Mouse (Mus musculus) midbrain, embryonic 13.5 days (tissue): Measurements from ENCODE around the gene Ptprf. TPM values are rescaled to one million over a fixed set of nuclear protein-coding genes. Genes with fewer than 3 reads are reported as not detected.

ENCODE experiments used
- ATAC-seq: fragments of 200-750 bp; cut with Nextera tagmentation; 2 replicates; pipeline ENCODE4 v1.8.0; 2017; ENCODE audit warnings: mild to moderate bottlenecking, moderate TSS enrichment, moderate library complexity
- H3K27ac ChIP-seq: fragments of 300-500 bp; sonication (generic); 2 replicates; pipeline ENCODE4 v1.5.1; 2015; ENCODE audit warnings: inconsistent platforms, mild to moderate bottlenecking, moderate library complexity
- H3K27me3 ChIP-seq: fragments of 300-500 bp; sonication (generic); 2 replicates; pipeline ENCODE4 v1.6.1; 2015; ENCODE audit warnings: mild to moderate bottlenecking, inconsistent platforms
- H3K36me3 ChIP-seq: fragments of 300-500 bp; sonication (generic); 2 replicates; pipeline ENCODE4 v1.6.1; 2015; ENCODE audit warnings: mild to moderate bottlenecking, inconsistent platforms
- H3K4me1 ChIP-seq: fragments of 300-500 bp; sonication (generic); replicated peaks from 2 replicates; pipeline ENCODE4 v1.6.1; 2015; ENCODE audit warnings: inconsistent platforms
- H3K4me2 ChIP-seq: fragments of 300-500 bp; sonication (generic); replicated peaks from 2 replicates; pipeline ENCODE4 v1.6.1; 2015; ENCODE audit warnings: moderate library complexity, mild to moderate bottlenecking, inconsistent platforms
- H3K4me3 ChIP-seq: fragments of 300-500 bp; sonication (generic); replicated peaks from 2 replicates; pipeline ENCODE4 v1.5.1; 2015; ENCODE audit warnings: mild to moderate bottlenecking, inconsistent platforms
- H3K9ac ChIP-seq: fragments of 300-500 bp; sonication (generic); replicated peaks from 2 replicates; pipeline ENCODE4 v1.6.1; 2015; ENCODE audit warnings: mild to moderate bottlenecking, inconsistent platforms
- H3K9me3 ChIP-seq: fragments of 300-500 bp; sonication (generic); 2 replicates; pipeline ENCODE4 v1.6.1; 2016; ENCODE audit warnings: mild to moderate bottlenecking, inconsistent platforms
- WGBS: fragments of 180-500 bp; shearing (Covaris S2); methylation state at CpG from one replicate; pipeline ENCODE4 v1.1.7; 2015; 5-methylcytosine and 5-hydroxymethylcytosine counted together
- polyA plus RNA-seq: library from polyadenylated mRNA; unstranded; fragments of >200 nt; fragmentation: Nextera tagmentation; extraction: Ambion mirVana; gene quantifications from 2 replicates; pipeline ENCODE4 v1.2.1, GENCODE M21; 2015

Ptprf gene
- polyA plus RNA-seq = 80.3 and 91.8 TPM in 2 replicates

- Histone ChIP-seq H3K4me1 (peaks cover 49% of the 10 kb centered on the region), H3K4me2 (peak within 1 kb of the TSS; percentile 92), H3K36me3 (0 out of 2 replicates have a peak, but pooled peaks cover 8% of the 10 kb centered on the region), H3K9me3 (no peaks in the 10 kb centered on the region), H3K4me3 (peak within 1 kb of the TSS; percentile 68), H3K27me3 (0 out of 2 replicates have a peak, but pooled peaks cover 4% of the 10 kb centered on the region), H3K9ac (peak within 1 kb of the TSS; percentile 89), H3K27ac (peak within 1 kb of the TSS; percentile 87)
- WGBS = 3% methylated on average over 21 of the region's 50 CpGs
- ATAC-seq = peak; percentile 65
Measured at GRCm38 (mm10) chr4:118291231-118291630, at the start of gene Ptprf. Ptprf (minus strand) TSS chr4:118291405.

- 15% methylated on average over 7 of the region's 7 CpGs for WGBS
- ATAC-seq = no peak
- Histone ChIP-seq H3K4me2 (no peak overlapping the region), H3K36me3 (no peaks in the 10 kb centered on the region), H3K4me1 (no peaks in the 10 kb centered on the region), H3K4me3 (no peak overlapping the region), H3K27ac (no peak overlapping the region), H3K27me3 (no peaks in the 10 kb centered on the region), H3K9me3 (no peaks in the 10 kb centered on the region), H3K9ac (no peak overlapping the region)
Measured at GRCm38 (mm10) chr4:118336658-118337057, 45.5 kb upstream of the Ptprf start.

- Histone ChIP-seq H3K9ac (no peak overlapping the region), H3K36me3 (no peaks in the 10 kb centered on the region), H3K27ac (no peak overlapping the region), H3K27me3 (no peaks in the 10 kb centered on the region), H3K4me3 (no peak overlapping the region), H3K4me2 (no peak overlapping the region), H3K9me3 (no peaks in the 10 kb centered on the region), H3K4me1 (no peaks in the 10 kb centered on the region)
- WGBS = 76% methylated on average over 4 of the region's 4 CpGs
- no peak for ATAC-seq
Measured at GRCm38 (mm10) chr4:118335991-118336390, 44.8 kb upstream of the Ptprf start.

- ATAC-seq = no peak
- H3K36me3 ChIP-seq = no peaks in the 10 kb centered on the region
- no peak overlapping the region for H3K9ac ChIP-seq
- no peak overlapping the region for H3K27ac ChIP-seq
- no peak overlapping the region for H3K4me2 ChIP-seq
- 74% methylated on average over 4 of the region's 4 CpGs for WGBS
- no peaks in the 10 kb centered on the region for H3K27me3 ChIP-seq
- no peaks in the 10 kb centered on the region for H3K4me1 ChIP-seq
- H3K9me3 ChIP-seq = no peaks in the 10 kb centered on the region
- H3K4me3 ChIP-seq = no peak overlapping the region
Measured at GRCm38 (mm10) chr4:118331777-118332176, 40.6 kb upstream of the Ptprf start.

GRCm38 (mm10) chr4:118326476-118326875, 35.3 kb upstream of the Ptprf start:
- no peak for ATAC-seq
- 81% methylated on average over 7 of the region's 7 CpGs for WGBS
- Histone ChIP-seq H3K36me3 (no peaks in the 10 kb centered on the region), H3K9ac (no peak overlapping the region), H3K27me3 (no peaks in the 10 kb centered on the region), H3K4me1 (no peaks in the 10 kb centered on the region), H3K9me3 (no peaks in the 10 kb centered on the region), H3K4me2 (no peak overlapping the region), H3K27ac (no peak overlapping the region), H3K4me3 (no peak overlapping the region)

GRCm38 (mm10) chr4:118320636-118321035, 29.4 kb upstream of the Ptprf start:
- H3K9me3 ChIP-seq = no peaks in the 10 kb centered on the region
- no peaks in the 10 kb centered on the region for H3K27me3 ChIP-seq
- H3K36me3 ChIP-seq = no peaks in the 10 kb centered on the region
- H3K4me2 ChIP-seq = no peak overlapping the region
- no peak overlapping the region for H3K27ac ChIP-seq
- 85% methylated on average over 2 of the region's 2 CpGs for WGBS
- ATAC-seq = no peak
- peaks cover 9% of the 10 kb centered on the region for H3K4me1 ChIP-seq
- no peak overlapping the region for H3K9ac ChIP-seq
- H3K4me3 ChIP-seq = no peak overlapping the region

GRCm38 (mm10) chr4:118319706-118320344, 28.6 kb upstream of the Ptprf start:
- WGBS = 37% methylated on average over 8 of the region's 8 CpGs
- no peaks in the 10 kb centered on the region for H3K36me3 ChIP-seq
- peaks cover 9% of the 10 kb centered on the region for H3K4me1 ChIP-seq
- H3K4me2 ChIP-seq = peak overlapping the region; percentile 32
- H3K4me3 ChIP-seq = no peak overlapping the region
- H3K9me3 ChIP-seq = no peaks in the 10 kb centered on the region
- ATAC-seq = no peak
- H3K9ac ChIP-seq = no peak overlapping the region
- no peak overlapping the region for H3K27ac ChIP-seq
- no peaks in the 10 kb centered on the region for H3K27me3 ChIP-seq

- ATAC-seq = no peak
- WGBS = 84% methylated on average over 4 of the region's 4 CpGs
Measured at GRCm38 (mm10) chr4:118316662-118317061, 25.5 kb upstream of the Ptprf start.

GRCm38 (mm10) chr4:118315286-118315685, 24.1 kb upstream of the Ptprf start:
- Histone ChIP-seq H3K27me3 (no peaks in the 10 kb centered on the region), H3K9me3 (no peaks in the 10 kb centered on the region), H3K4me1 (peaks cover 9% of the 10 kb centered on the region), H3K9ac (no peak overlapping the region), H3K36me3 (no peaks in the 10 kb centered on the region), H3K4me2 (no peak overlapping the region), H3K4me3 (no peak overlapping the region), H3K27ac (no peak overlapping the region)
- 57% methylated on average over 8 of the region's 8 CpGs for WGBS
- ATAC-seq = no peak

More at GRCm38 (mm10) chr4:118316662-118317061, 25.5 kb upstream of the Ptprf start:
- Histone ChIP-seq H3K9me3 (no peaks in the 10 kb centered on the region), H3K36me3 (no peaks in the 10 kb centered on the region), H3K4me1 (peaks cover 9% of the 10 kb centered on the region), H3K9ac (no peak overlapping the region), H3K4me2 (no peak overlapping the region), H3K4me3 (no peak overlapping the region), H3K27ac (no peak overlapping the region), H3K27me3 (no peaks in the 10 kb centered on the region)

GRCm38 (mm10) chr4:118310461-118310860, 19.3 kb upstream of the Ptprf start:
- WGBS = 88% methylated on average over 1 of the region's 1 CpGs
- no peaks in the 10 kb centered on the region for H3K27me3 ChIP-seq
- H3K9me3 ChIP-seq = no peaks in the 10 kb centered on the region

GRCm38 (mm10) chr4:118307533-118308263, 16.5 kb upstream of the Ptprf start:
- Histone ChIP-seq H3K4me2 (no peak overlapping the region), H3K9me3 (no peaks in the 10 kb centered on the region), H3K27ac (no peak overlapping the region), H3K4me3 (no peak overlapping the region), H3K4me1 (no peaks in the 10 kb centered on the region), H3K9ac (no peak overlapping the region), H3K27me3 (no peaks in the 10 kb centered on the region), H3K36me3 (no peaks in the 10 kb centered on the region)
- ATAC-seq = no peak
- 93% methylated on average over 13 of the region's 13 CpGs for WGBS

More at GRCm38 (mm10) chr4:118310461-118310860, 19.3 kb upstream of the Ptprf start:
- H3K4me3 ChIP-seq = no peak overlapping the region
- no peak overlapping the region for H3K4me2 ChIP-seq
- ATAC-seq = no peak
- H3K27ac ChIP-seq = no peak overlapping the region
- no peaks in the 10 kb centered on the region for H3K4me1 ChIP-seq
- H3K9ac ChIP-seq = no peak overlapping the region
- H3K36me3 ChIP-seq = no peaks in the 10 kb centered on the region

- H3K9me3 ChIP-seq = no peaks in the 10 kb centered on the region
- H3K36me3 ChIP-seq = no peaks in the 10 kb centered on the region
- no peak for ATAC-seq
- H3K4me3 ChIP-seq = no peak overlapping the region
- H3K27me3 ChIP-seq = no peaks in the 10 kb centered on the region
- no peaks in the 10 kb centered on the region for H3K4me1 ChIP-seq
- 87% methylated on average over 21 of the region's 21 CpGs for WGBS
- H3K9ac ChIP-seq = no peak overlapping the region
- H3K4me2 ChIP-seq = no peak overlapping the region
- no peak overlapping the region for H3K27ac ChIP-seq
Measured at GRCm38 (mm10) chr4:118306113-118306696, 15.0 kb upstream of the Ptprf start.
